Mouse (Mus musculus) embryonic facial prominence, embryonic 13.5 days (tissue): ENCODE data around the gene Fut11. TPM values are rescaled to one million over a fixed set of nuclear protein-coding genes. Genes with fewer than 3 reads are reported as not detected.

ENCODE experiments used
- ATAC-seq: fragments of 200-750 bp; cut with Nextera tagmentation; 2 replicates; pipeline ENCODE4 v1.8.0; 2017; ENCODE audit warnings: low read depth; ENCODE audit not compliant: insufficient number of reproducible peaks, insufficient read depth, low FRiP score, low TSS enrichment
- H3K27ac ChIP-seq: fragments of 300-500 bp; sonication (generic); 2 replicates; pipeline ENCODE4 v1.5.1; 2015; ENCODE audit warnings: moderate library complexity, mild to moderate bottlenecking, inconsistent platforms
- H3K27me3 ChIP-seq: fragments of 300-500 bp; sonication (generic); 2 replicates; pipeline ENCODE4 v1.6.1; 2015; ENCODE audit warnings: mild to moderate bottlenecking, inconsistent platforms
- H3K36me3 ChIP-seq: fragments of 300-500 bp; sonication (generic); 2 replicates; pipeline ENCODE4 v1.6.1; 2015; ENCODE audit warnings: mild to moderate bottlenecking, inconsistent platforms
- H3K4me1 ChIP-seq: fragments of 300-500 bp; sonication (generic); 2 replicates; pipeline ENCODE4 v1.6.1; 2015; ENCODE audit warnings: inconsistent platforms
- H3K4me2 ChIP-seq: fragments of 300-500 bp; sonication (generic); 2 replicates; pipeline ENCODE4 v1.6.1; 2015; ENCODE audit warnings: moderate library complexity, mild to moderate bottlenecking, inconsistent platforms
- H3K4me3 ChIP-seq: fragments of 300-500 bp; sonication (generic); 2 replicates; pipeline ENCODE4 v1.5.1; 2015; ENCODE audit warnings: mild to moderate bottlenecking, inconsistent platforms
- H3K9ac ChIP-seq: fragments of 300-500 bp; sonication (generic); 2 replicates; pipeline ENCODE4 v1.6.1; 2015; ENCODE audit warnings: mild to moderate bottlenecking, inconsistent platforms
- H3K9me3 ChIP-seq: fragments of 300-500 bp; sonication (generic); 2 replicates; pipeline ENCODE4 v1.6.1; 2016; ENCODE audit warnings: inconsistent platforms
- WGBS: fragments of 180-500 bp; shearing (Covaris S2); methylation state at CpG from one replicate; pipeline ENCODE4 v1.1.7; 2015; ENCODE audit warnings: mixed read lengths; 5-methylcytosine and 5-hydroxymethylcytosine counted together
- polyA plus RNA-seq: library from polyadenylated mRNA; unstranded; fragments of >200 nt; fragmentation: Nextera tagmentation; extraction: Ambion mirVana; gene quantifications from 2 replicates; pipeline ENCODE4 v1.2.1, GENCODE M21; 2015

Fut11 gene
- polyA plus RNA-seq, result 25.1 and 26.2 TPM in 2 replicates

DNA sequence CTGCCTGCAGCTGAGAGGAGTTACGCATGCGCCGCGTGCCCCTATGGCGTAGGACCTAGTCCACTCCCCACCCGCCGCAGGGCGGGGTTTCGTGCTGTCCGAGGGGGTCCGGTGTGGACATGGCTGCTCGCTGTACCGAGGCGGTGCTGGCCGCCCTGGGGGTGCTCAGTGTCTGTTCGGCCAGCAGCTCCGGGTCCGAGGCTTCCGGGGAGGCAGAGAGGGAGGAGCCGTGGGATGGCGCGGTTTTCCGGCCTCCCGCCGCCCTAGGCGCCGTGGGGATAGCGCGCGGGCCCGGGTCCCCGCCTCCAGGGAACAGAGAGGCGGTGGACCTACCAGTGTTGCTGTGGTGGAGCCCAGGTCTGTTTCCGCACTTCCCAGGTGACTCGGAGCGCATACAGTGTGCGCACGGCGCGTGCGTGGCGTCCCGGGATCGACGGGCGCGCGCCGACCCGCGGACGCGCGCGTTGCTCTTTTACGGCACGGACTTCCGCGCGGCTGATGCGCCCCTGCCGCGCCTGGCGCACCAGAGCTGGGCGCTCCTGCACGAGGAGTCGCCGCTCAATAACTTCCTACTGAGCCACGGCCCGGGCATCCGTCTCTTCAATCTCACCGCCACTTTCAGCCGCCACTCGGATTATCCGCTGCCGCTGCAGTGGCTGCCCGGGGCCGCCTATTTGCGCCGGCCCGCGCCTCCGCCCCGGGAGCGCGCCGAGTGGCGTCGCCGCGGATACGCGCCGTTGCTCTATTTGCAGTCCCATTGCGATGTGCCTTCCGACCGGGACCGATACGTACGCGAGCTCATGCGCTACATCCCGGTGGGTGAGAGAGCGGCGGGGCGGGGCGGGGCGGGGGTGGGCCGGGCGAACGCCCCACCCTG, at the start of gene Fut11:
Fut11 (plus strand) TSS at position 85 of the 877 bp plus-strand sequence.
- H3K4me3 ChIP-seq, result peak within 1 kb of the TSS; percentile 87
- H3K27me3 ChIP-seq, result no peaks in the 10 kb centered on the region
- H3K36me3 ChIP-seq, result peaks cover 52% of the 10 kb centered on the region
- H3K9me3 ChIP-seq, result no peaks in the 10 kb centered on the region
- peak within 1 kb of the TSS; percentile 94 for H3K9ac ChIP-seq
- H3K4me1 ChIP-seq, result peaks cover 44% of the 10 kb centered on the region
- H3K27ac ChIP-seq, result peak within 1 kb of the TSS; percentile 97
- WGBS, result under 1% methylated on average over 111 of the region's 111 CpGs
- peak within 1 kb of the TSS; percentile 75 for H3K4me2 ChIP-seq
- peak; percentile 87 for ATAC-seq

DNA sequence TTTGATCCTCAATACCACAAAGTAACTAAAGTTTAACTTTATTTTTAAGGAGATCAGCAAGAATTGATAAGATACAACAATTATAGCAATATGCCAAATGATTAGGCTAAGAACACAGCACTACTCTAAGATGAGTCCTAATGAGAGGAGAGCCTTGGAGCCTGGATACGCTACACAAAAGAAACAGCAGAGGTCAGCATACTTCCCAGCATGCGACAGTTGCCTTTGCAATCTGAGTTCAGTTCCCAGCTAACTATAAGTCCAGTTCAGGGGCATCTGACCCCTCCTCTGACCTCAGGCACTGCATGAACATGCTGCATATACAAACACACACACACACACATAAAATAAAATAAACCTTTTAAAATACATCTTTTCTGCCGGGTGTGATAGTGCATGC, 49.2 kb upstream of the Fut11 start:
- Histone ChIP-seq H3K36me3 (no peaks in the 10 kb centered on the region), H3K4me1 (peaks cover 3% of the 10 kb centered on the region), H3K9me3 (no peaks in the 10 kb centered on the region), H3K4me2 (no peak overlapping the region), H3K9ac (no peak overlapping the region), H3K27me3 (no peaks in the 10 kb centered on the region), H3K4me3 (no peak overlapping the region), H3K27ac (no peak overlapping the region)
- WGBS, result 35% methylated on average over 3 of the region's 3 CpGs
- ATAC-seq, result no peak

DNA sequence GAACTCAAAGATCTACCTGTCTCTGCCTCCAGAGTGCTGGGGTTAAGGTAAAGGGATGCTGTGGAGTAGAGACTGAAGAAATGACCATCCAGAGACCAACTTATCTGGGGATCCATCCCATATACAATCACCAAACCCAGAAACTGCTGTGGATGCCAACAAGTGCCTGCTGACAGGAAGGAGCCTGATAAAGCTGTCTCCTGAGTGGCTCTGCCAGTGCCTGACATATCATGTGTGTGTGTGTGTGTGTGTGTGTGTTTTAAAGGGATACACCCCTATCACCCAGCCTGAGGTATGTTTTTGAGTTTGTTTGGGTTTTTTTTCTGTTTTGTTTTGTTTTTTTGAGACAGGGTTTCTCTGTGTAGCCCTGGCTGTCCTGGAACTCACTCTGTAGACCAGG, 48.4 kb upstream of the Fut11 start:
- Histone ChIP-seq H3K27ac (no peak overlapping the region), H3K4me3 (no peak overlapping the region), H3K36me3 (no peaks in the 10 kb centered on the region), H3K9me3 (no peaks in the 10 kb centered on the region), H3K27me3 (no peaks in the 10 kb centered on the region), H3K9ac (no peak overlapping the region), H3K4me1 (peaks cover 3% of the 10 kb centered on the region), H3K4me2 (no peak overlapping the region)
- no peak for ATAC-seq

DNA sequence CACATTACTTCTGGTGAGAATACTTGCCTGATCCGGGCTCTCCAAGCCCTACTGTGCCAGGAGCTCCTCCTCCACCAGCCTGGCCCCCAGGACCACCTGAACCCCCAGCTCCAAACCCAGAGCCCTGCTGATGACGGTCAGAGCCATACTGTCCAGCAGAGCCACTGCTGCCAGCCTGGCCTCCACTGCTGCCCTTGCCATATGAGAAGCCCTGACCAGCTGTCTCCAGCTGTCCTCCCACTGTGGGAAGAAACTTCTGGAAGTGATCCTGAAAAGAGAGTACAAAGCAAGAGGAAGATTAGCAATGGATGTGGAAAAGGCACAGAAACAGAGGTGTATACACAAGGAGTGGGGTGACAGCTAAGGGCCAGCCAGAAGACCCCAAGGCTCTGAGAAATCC, 43.8 kb upstream of the Fut11 start:
- Histone ChIP-seq H3K9ac (0 out of 2 replicates have a peak overlapping the region, but pooled peaks have one; percentile 16), H3K36me3 (no peaks in the 10 kb centered on the region), H3K27ac (no peak overlapping the region), H3K4me2 (no peak overlapping the region), H3K4me1 (no peaks in the 10 kb centered on the region), H3K27me3 (no peaks in the 10 kb centered on the region), H3K4me3 (no peak overlapping the region), H3K9me3 (no peaks in the 10 kb centered on the region)
- WGBS, result 80% methylated on average over 2 of the region's 2 CpGs
- no peak for ATAC-seq

DNA sequence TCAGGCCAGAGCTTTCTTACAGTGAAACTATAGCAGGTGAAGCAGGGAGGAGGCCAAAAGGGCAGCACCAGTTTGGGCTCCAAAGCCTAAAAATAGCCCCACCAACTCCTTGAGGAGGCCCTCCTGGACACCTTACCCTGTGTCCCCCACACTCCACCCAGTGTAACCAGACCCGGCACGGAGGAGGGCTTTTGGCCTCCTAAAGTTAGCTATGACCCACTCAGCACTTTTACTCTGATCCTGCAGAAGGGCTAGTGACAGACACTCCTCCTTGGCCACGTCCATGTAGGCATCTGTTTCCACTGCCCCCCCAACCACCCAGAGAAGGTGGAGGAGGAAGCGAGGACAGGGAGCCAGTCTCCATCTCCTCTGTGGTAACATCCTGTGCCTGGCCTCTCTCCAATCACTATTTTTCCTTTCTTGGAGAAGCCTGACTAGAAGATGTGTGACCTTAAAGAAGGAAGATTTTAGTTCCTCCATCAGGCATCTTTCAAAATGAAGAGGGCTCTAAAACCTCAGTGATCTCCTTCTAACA, 43.0 kb upstream of the Fut11 start:
- H3K9me3 ChIP-seq, result no peaks in the 10 kb centered on the region
- no peaks in the 10 kb centered on the region for H3K36me3 ChIP-seq
- H3K4me2 ChIP-seq, result no peak overlapping the region
- 59% methylated on average over 4 of the region's 4 CpGs for WGBS
- no peak overlapping the region for H3K4me3 ChIP-seq
- no peaks in the 10 kb centered on the region for H3K4me1 ChIP-seq
- no peaks in the 10 kb centered on the region for H3K27me3 ChIP-seq
- no peak overlapping the region for H3K9ac ChIP-seq
- ATAC-seq, result no peak
- H3K27ac ChIP-seq, result no peak overlapping the region

DNA sequence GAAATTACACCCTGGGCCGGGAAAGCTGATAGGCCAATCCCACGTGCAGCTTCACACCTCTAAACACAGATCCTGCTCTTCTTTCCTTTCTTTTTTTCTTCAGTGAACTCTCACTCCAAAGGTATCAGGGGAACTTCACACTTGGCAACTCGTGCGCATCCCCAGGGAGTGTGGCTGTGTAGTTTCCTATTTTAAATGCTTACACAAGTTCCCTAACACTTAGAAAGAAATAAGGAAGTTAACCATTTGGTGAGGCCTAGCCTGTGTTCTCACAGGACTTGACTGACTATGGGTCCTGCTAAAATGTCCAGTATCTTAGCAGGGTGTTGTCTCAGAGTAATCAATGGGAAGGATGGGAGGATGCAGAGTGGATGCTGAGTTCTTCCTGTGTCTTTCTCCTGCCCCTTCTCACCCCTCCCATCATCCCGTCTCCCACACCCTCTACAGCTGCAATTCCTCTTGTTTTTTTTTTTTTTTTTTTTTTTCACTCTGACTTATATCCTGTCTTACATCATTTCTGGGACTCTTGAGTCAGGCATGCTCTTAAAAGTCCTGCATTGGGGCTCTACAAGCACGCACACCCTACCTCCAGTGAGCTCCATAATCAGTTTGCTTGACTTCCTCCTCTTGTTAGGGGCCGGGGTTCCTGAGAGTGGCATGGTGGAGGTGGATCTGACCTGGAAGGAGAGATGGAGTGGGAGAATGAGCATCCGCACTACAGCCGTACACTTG, 39.9 kb upstream of the Fut11 start:
- H3K4me2 ChIP-seq, result no peak overlapping the region
- H3K36me3 ChIP-seq, result no peaks in the 10 kb centered on the region
- 77% methylated on average over 9 of the region's 9 CpGs for WGBS
- H3K9me3 ChIP-seq, result no peaks in the 10 kb centered on the region
- no peak overlapping the region for H3K9ac ChIP-seq
- no peak overlapping the region for H3K4me3 ChIP-seq
- H3K27me3 ChIP-seq, result no peaks in the 10 kb centered on the region
- no peak overlapping the region for H3K27ac ChIP-seq
- H3K4me1 ChIP-seq, result no peaks in the 10 kb centered on the region
- ATAC-seq, result no peak

DNA sequence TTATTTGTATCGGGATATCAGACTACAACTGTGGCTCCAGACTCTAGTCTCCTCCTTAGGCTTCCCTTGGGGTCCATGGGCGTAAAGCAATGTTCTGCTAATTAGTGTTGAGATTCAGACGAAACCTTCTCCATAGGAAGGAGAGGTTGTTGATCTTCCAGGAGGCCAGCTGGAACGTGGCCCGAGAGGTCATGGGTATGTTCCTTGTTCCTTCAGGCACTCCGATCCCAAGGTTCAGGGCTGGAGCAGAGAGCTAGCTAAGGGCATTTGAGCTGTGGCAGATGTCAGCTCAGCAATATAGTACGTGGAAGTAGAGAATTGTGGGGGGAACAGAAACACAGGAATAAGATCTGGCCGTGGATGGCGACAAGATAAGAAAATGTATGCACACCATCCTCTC, 39.0 kb upstream of the Fut11 start:
- H3K4me2 ChIP-seq, result no peak overlapping the region
- no peak for ATAC-seq
- WGBS, result 51% methylated on average over 9 of the region's 9 CpGs
- H3K27me3 ChIP-seq, result no peaks in the 10 kb centered on the region
- no peaks in the 10 kb centered on the region for H3K9me3 ChIP-seq
- no peak overlapping the region for H3K9ac ChIP-seq
- no peak overlapping the region for H3K4me3 ChIP-seq
- H3K4me1 ChIP-seq, result 0 out of 2 replicates have a peak, but pooled peaks cover 6% of the 10 kb centered on the region
- no peak overlapping the region for H3K27ac ChIP-seq
- H3K36me3 ChIP-seq, result no peaks in the 10 kb centered on the region

DNA sequence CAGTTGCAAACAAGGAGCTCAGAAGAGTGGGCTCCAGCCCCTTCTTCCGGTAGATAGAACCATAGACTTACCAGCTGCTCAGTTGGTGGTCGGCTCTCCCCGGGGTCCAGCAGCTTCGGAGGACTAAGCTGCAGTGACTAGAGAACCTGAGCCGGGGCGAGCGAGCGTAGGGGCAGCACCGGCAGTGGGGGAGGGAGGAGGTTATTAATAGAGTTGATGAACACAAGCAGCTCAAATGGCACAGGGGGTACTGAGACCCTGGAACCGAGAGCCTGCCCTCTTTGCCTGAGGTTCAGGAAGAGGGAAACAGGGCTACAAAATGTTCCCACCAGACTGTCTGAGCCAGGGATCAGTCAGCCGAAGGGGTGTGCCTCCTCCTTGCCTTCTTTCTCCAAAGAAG, 38.4 kb upstream of the Fut11 start, which contains the start of gene Myoz1:
Myoz1 (minus strand) TSS at position 180 of the 400 bp plus-strand sequence.
- no peak for ATAC-seq
- Histone ChIP-seq H3K4me1 (0 out of 2 replicates have a peak, but pooled peaks cover 6% of the 10 kb centered on the region), H3K27me3 (no peaks in the 10 kb centered on the region), H3K9ac (no peak within 1 kb of the TSS), H3K4me3 (no peak within 1 kb of the TSS), H3K9me3 (no peaks in the 10 kb centered on the region), H3K36me3 (no peaks in the 10 kb centered on the region), H3K4me2 (no peak within 1 kb of the TSS), H3K27ac (no peak within 1 kb of the TSS)
- 36% methylated on average over 11 of the region's 11 CpGs for WGBS

DNA sequence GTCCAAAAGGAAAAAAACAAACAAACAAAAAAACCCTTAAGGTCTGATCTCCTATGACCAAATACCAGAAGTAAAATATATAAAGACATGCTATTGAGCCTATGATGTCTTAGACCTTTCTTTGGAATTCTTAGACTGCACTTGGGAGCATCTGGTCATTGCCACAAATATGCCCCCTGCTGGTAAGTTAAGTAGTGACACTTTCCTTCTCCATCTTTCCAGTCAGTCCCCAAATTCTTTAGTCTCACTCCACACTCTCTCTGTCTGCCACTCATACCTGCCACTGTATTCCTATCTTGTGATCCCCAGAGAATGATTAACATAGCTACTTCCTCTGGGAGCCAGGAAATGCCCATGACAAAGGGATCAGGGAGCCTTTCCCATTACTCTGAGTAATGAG, 36.4 kb upstream of the Fut11 start:
- H3K27me3 ChIP-seq, result no peaks in the 10 kb centered on the region; the same call in 1 of the 2 replicates
- no peaks in the 10 kb centered on the region for H3K9me3 ChIP-seq
- H3K4me2 ChIP-seq, result no peak overlapping the region
- peaks cover 17% of the 10 kb centered on the region for H3K4me1 ChIP-seq
- no peak overlapping the region for H3K9ac ChIP-seq
- ATAC-seq, result no peak
- H3K27ac ChIP-seq, result no peak overlapping the region
- H3K4me3 ChIP-seq, result no peak overlapping the region
- no peaks in the 10 kb centered on the region for H3K36me3 ChIP-seq

DNA sequence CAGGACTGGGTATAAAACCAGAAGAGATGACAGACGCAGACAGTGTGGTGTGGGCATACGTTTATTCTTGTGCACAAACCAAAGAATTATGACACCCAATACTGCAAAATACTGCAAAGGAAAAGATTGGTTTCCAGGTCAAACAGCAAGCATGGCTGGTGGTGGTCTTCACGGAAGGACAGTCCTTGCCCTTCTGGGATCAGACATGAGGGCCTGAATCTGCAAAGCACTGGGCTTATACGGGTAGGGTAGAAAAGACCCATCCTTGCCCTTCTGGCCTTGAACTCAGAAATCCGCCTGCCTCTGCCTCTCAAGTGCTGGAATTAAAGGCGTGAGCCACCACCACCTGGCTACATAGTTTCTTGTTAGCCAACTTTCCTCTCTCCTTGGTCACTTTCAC, 35.9 kb upstream of the Fut11 start:
- H3K27me3 ChIP-seq, result no peaks in the 10 kb centered on the region; the same call in 1 of the 2 replicates

DNA sequence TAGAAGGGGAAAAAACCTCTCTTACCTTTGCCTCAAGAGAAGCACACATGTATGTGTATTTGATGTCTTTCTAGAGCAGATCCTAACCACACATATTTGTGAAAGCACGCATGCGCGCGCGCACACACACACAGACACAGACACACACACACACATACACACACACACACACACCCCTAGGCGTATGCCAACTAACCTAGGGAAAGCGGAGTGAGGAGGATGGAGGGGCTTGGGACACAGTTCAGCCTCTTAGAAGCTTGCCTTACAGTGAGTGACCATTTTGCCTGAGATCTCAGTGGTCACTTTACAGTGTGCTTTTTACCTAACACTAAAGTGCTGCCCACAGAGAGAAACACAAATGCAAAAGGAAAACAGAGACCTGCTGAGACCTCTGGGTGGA, 35.1 kb upstream of the Fut11 start:
- H3K27me3 ChIP-seq, result no peaks in the 10 kb centered on the region; the same call in 1 of the 2 replicates
- no peaks in the 10 kb centered on the region for H3K36me3 ChIP-seq
- ATAC-seq, result no peak
- no peak overlapping the region for H3K27ac ChIP-seq
- WGBS, result 95% methylated on average over 7 of the region's 7 CpGs
- H3K4me3 ChIP-seq, result no peak overlapping the region
- no peak overlapping the region for H3K4me2 ChIP-seq
- H3K4me1 ChIP-seq, result peaks cover 17% of the 10 kb centered on the region
- no peaks in the 10 kb centered on the region for H3K9me3 ChIP-seq
- no peak overlapping the region for H3K9ac ChIP-seq

More for the DNA sequence above, 35.9 kb upstream of the Fut11 start:
- Histone ChIP-seq H3K9ac (no peak overlapping the region), H3K27ac (no peak overlapping the region), H3K4me3 (no peak overlapping the region), H3K4me1 (peaks cover 17% of the 10 kb centered on the region), H3K4me2 (no peak overlapping the region), H3K9me3 (no peaks in the 10 kb centered on the region), H3K36me3 (no peaks in the 10 kb centered on the region)
- 89% methylated on average over 6 of the region's 6 CpGs for WGBS
- no peak for ATAC-seq
